Mouse (Mus musculus) kidney, adult 18-20 months (tissue): ENCODE measurements around the gene Ogg1.

Experiments used
- DNase-seq: peaks from one replicate; pipeline ENCODE4 v3.0.0; 2021

Ogg1 gene

GRCm38 (mm10) chr6:113326533-113327315 lies at the start of gene Ogg1:
Ogg1 (plus strand) TSS chr6:113326972.
- DNase-seq = peak; percentile 97

- DNase-seq = no peak
Observed at GRCm38 (mm10) chr6:113281676-113282075, 45.1 kb upstream of the Ogg1 start.

DNA sequence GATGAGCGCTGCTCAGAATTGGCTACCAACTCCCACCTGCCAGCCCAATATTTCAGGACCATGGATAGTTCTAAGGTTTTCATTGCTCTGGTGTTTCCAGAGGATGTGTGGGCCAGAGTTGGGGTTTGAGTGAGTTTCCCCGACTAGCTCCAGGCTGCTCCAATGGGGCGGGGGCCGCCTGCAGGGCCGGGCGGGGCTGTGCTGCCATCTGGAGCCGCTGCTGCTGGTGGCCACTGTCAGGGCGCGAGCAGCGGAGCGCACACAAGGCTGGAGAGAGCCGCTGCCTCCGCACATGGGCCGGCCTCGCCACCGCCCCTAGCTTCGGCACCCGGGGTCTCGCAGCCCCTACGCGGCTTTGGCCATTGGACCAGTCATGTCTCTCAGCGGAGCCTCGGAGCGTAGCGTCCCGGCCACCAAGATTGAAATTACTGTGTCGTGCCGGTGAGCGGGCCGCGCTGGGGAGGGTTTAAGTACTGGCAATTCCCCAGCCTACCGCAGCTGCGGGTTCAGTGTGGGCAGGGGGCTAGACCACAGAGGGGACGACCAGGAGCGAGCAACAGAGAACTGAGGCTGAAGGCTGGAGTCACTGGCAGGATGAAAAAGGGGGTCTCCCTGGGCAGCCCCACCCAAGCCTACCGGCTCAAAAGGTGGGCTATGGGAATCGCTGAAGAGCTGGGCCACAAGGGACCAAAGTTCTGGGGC lies 44.5 kb upstream of the Ogg1 start, which contains the start of gene Cpne9:
TSS of gene Cpne9 (plus strand) at position 207 of the 702 bp plus-strand sequence.
- peak; percentile 11 for DNase-seq

GRCm38 (mm10) chr6:113282969-113283368 lies 43.8 kb upstream of the Ogg1 start:
- DNase-seq = no peak

DNA sequence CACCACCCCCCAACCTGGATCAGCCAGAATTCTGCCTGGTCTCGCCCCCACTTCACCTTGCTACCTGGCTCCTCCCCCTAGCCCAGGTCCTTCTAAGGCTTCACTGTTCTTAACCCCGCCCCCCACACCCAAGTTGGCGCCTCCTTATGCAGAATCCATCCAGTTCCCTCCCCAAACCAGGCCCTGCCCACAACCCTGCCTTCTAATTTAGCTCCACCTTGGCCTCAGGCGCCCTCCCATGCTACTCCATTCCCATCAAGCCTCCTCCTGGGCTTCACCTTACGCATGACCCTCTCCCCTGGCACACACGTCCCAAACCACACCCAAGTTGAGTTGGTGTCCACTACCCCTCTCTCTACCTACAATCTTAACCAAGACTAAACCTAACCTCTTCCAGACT lies 43.3 kb upstream of the Ogg1 start:
- DNase-seq = no peak

DNA sequence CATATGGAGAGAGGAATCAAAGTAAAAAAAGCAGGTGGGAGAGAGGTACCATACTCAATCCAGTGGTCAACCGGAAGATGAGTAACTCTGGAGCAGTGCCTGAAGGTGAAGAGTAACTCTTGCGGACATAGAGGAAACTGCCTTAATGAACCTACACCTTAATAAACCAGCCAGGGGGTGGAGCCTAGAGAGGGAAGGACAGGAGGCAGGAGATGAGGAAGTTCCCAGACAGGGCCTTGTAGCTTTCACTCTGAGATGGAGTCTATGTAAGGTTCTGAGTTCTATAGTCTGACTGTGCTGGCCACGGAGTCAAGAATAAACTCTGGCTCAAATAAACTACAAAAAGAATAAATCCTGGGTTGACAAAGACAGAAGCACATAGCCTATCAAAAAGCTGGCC lies 41.8 kb upstream of the Ogg1 start:
- DNase-seq = no peak

- DNase-seq = no peak
Observed at GRCm38 (mm10) chr6:113286316-113286715, 40.5 kb upstream of the Ogg1 start.

DNA sequence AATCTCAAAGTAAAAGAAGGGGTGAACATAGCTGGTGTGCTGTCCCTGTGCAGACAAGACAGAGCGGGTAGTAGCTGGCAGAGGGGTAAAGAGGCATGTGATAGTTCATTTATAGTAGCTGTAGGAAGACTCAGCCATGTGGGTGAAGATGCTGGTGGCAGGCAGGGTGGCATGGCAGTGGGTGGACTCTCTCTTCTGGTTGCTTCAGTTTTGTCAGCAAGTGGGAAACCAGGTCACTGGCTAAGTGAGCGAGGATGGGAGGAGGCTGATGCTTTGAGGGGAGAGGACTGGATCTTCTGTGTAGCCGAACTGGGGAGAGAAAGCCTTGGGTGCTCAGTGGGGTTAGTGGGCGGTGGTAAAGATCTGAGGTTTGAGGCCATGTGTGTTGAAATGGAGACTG lies 39.5 kb upstream of the Ogg1 start:
- DNase-seq = no peak

DNA sequence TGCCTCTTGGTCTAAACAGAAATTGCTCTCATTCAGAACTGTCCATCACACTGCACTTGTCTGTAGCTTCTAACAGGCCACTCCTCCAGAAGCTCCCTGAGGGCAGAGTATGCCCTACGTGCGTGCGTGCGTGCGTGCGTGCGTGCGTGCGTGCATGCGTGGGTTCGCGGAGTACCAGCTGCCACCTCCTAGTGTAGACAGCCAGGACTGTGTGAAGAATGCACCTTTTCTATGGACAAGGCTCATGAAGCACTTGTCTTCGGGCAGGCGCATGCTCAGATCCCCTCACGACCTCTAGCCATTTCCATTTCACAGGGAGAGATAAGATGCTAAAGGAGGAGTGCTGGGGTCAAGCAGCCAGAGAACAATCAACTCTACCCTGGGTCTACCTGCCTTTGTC lies 37.4 kb upstream of the Ogg1 start:
- DNase-seq = no peak

GRCm38 (mm10) chr6:113290346-113290745 lies 36.4 kb upstream of the Ogg1 start:
- no peak for DNase-seq

DNA sequence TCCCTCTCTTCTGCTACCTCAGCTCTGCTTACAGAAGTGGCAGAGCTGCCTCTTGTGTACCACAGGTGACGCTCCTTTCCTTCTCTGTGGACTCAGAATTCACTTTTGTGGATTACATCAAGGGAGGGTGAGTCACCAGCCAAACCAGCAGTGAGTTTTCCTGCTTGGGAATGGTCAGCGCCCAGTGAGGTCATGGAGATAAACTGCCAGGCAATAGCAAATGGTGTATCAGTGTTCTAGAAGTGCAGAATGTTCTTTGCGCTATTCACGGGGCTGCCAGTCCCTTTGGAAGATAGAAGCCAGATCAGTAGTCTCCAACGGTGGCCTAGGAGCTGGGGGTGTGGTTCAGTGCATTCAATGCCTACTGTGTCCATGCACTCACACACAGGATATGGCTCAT lies 33.8 kb upstream of the Ogg1 start:
- DNase-seq = no peak

DNA sequence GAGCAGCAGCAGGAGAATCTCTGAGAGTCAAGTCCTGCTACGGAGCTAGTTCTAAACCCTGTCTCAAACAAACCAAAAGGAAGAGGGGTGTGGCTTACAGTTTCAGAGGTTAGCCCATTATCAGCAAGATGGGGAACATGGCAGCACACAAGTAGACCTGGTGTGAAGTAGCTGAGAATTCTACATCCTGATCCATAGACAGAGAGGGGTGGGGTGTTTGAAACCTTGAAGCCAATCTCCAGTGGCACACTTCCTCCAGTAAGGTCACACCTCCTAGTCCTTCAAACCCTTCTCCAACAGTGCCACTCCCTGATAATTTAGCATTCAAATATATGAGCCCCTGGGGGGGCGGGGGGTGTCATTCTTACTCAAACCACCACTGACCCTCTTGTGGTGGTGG lies 30.7 kb upstream of the Ogg1 start:
- DNase-seq = no peak

DNA sequence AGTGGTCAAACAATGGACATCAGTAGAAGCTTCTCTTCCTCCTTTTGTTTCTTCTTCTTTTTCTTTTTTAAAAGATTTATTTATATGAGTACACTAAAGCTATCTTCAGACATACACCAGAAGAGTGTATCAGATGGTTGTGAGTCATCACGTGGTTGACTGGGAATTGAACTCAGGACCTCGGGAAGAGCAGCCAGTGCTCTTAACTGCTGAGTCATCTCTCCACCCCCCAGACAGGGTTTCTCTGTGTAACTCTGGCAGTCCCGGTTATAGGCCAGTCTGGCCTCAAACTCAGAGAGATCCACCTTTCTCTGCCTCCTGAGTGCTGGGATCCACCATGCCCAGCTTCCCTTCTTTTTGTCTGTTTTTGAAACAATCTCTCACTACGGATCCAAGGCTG lies 30.1 kb upstream of the Ogg1 start:
- no peak for DNase-seq

DNA sequence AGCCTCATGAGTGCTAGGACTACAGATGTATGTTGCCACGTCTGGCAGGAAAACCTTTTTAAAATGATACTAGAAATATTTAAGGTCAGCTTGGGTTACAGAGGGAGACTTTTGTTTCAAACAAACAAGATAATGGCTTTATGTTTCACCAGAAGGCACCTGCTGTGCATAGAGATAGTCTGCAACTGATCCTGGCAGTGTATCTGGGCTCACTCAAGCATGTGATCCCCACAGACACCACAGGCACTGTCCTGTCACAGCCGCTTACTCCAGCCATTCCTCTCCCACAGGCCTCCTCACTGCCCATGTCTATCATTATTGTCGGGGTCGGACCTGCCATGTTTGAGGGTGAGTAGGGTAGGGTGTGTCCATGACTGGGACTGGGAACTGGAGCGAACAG lies 25.4 kb upstream of the Ogg1 start:
- DNase-seq = no peak

DNA sequence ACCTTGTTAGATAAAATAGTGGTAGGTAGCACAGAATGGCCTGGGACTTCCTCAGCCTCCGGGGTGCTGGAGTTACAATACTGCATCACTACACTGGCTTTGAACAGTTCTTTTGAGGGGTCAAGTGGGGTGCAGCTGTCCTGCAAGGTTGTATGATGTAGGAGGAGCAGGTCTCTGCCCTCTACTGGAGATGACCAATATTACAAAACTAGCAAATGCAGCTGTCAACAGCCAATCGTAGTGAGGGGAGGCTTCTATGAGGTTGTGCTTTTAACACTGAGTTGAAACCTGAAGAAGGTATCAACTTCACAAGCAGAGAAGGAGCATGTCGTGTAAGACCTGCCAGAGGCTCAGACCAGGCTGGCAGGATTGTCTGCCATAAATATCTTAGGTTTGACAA lies 24.5 kb upstream of the Ogg1 start:
- DNase-seq = peak; percentile 18

- peak; percentile 99 for DNase-seq
Observed at GRCm38 (mm10) chr6:113306322-113306985, 20.3 kb upstream of the Ogg1 start.

DNA sequence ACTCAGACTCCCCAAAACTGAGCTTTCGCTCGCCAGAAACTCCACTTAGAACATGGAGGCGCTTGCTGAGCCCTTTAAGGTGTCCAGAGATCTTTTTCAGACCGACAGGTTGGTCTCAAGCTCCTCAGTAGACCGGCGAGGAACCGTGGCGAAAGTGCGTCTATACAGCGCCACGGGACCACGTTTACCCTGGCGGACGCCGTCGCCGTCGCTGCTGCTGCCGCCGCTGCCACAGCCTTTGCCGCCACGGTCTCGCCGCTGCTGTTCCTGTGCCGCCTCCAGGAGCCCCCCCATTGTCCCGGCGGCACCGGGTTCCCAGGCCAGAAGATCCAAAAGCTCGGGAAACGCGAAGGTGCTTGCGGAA lies 19.8 kb upstream of the Ogg1 start, which contains the start of gene Brpf1:
TSS of gene Brpf1 (plus strand) at position 152 of the 364 bp plus-strand sequence.
- no peak for DNase-seq

- DNase-seq = peak; percentile 53
Observed at GRCm38 (mm10) chr6:113307481-113308121, 19.2 kb upstream of the Ogg1 start.

DNA sequence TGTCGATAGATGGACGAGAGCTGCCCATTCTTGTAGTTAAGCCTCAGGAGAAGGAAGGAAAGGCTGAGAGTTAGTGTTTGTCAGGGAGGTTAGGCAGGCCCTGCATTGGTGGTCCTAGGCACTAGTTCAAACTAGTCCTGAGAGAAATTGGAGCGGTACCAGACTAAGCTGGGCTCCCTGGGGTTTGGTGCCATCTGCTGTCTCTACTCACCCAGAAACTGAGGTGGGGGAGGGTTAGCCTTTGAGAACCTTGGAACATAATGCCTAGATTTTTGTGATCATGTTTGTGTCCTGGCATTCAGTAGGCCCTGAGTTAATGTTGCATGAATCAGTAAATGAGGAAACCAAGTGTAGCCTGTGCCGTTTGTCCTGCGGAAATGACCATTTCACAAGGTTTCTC lies 18.6 kb upstream of the Ogg1 start:
- DNase-seq = peak; percentile 45

GRCm38 (mm10) chr6:113315972-113316371 lies 10.8 kb upstream of the Ogg1 start:
- DNase-seq = no peak

GRCm38 (mm10) chr6:113329396-113329795 lies 2.6 kb downstream of the Ogg1 start:
- no peak for DNase-seq

DNA sequence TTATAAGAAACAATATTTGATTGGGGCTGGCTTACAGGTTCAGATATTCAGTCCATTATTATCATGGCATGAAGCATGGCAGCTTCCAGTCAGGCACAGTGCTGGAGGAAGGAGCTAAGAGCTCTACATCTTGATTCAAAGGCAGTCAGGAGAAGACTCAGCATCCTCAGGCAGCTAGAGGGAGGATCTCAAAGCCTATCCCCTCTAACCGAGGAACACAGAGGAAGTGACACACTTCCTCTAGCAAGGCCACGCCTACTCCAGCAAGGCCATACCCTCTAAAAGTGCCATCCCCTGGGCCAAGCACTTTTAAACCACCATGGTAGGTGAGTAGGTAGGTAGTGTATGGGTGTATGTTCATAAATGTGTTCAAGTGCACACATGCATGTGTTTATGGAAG lies 3.8 kb downstream of the Ogg1 start:
- no peak for DNase-seq

DNA sequence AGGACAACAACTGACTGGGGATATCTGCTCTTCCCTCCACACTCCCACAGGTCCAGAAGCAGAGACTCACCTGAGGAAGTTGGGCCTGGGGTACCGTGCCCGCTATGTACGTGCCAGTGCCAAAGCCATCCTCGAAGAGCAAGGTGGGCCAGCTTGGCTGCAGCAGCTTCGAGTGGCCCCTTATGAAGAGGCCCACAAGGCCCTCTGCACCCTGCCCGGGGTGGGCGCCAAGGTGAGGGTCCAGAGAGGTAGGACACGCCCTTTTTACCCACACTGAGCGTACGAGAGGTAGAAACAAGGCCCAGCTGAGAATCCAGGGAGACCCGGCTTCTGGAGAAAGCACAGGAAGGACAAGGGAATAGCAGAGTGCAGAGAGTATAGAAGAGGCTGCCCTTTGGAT lies 4.9 kb downstream of the Ogg1 start:
- no peak for DNase-seq
